Mouse (Mus musculus) liver, embryonic 11.5 days (tissue): ENCODE measurements around the gene Cyp2f2. TPM values are rescaled to one million over a fixed set of nuclear protein-coding genes. Genes with fewer than 3 reads are reported as not detected.
A peak's percentile ranks its signal among the peaks of the same experiment; 100 is the strongest.

Source experiments
- ATAC-seq: fragments of 200-750 bp; cut with Nextera tagmentation; replicated peaks from 2 replicates; pipeline ENCODE4 v1.8.0; 2017; ENCODE audit warnings: moderate number of reproducible peaks, mild to moderate bottlenecking, moderate TSS enrichment, moderate library complexity; ENCODE audit not compliant: low FRiP score
- DNase-seq: peaks from one replicate; pipeline ENCODE4 v3.0.0-alpha.2; 2017; ENCODE audit warnings: low spot score
- H3K27ac ChIP-seq: fragments of 300-500 bp; sonication (generic); 2 replicates; pipeline ENCODE4 v1.5.1; 2014; ENCODE audit warnings: mild to moderate bottlenecking, low read depth, low read length, control low read depth
- H3K27me3 ChIP-seq: fragments of 300-500 bp; sonication (generic); replicated peaks from 2 replicates; pipeline ENCODE4 v1.6.1; 2014; ENCODE audit warnings: low read length, mixed read lengths; ENCODE audit not compliant: control insufficient read depth, insufficient read depth
- H3K36me3 ChIP-seq: fragments of 300-500 bp; sonication (generic); 2 replicates; pipeline ENCODE4 v1.6.1; 2014; ENCODE audit warnings: mild to moderate bottlenecking, low read length, moderate library complexity, mixed read lengths; ENCODE audit not compliant: control insufficient read depth, insufficient read depth
- H3K4me1 ChIP-seq: fragments of 300-500 bp; sonication (generic); replicated peaks from 2 replicates; pipeline ENCODE4 v1.6.1; 2014; ENCODE audit warnings: low read length, mixed read lengths; ENCODE audit not compliant: control insufficient read depth, insufficient read depth
- H3K4me2 ChIP-seq: fragments of 300-500 bp; sonication (generic); 2 replicates; pipeline ENCODE4 v1.6.1; 2014; ENCODE audit warnings: mild to moderate bottlenecking, control low read depth, moderate library complexity
- H3K4me3 ChIP-seq: fragments of 300-500 bp; sonication (generic); 2 replicates; pipeline ENCODE4 v1.5.1; 2014; ENCODE audit warnings: low read depth, low read length, control low read depth
- H3K9ac ChIP-seq: fragments of 300-500 bp; sonication (generic); 2 replicates; pipeline ENCODE4 v1.6.1; 2014; ENCODE audit warnings: low read depth, low read length, control low read depth
- H3K9me3 ChIP-seq: fragments of 300-500 bp; sonication (generic); 2 replicates; pipeline ENCODE4 v1.6.1; 2016; ENCODE audit warnings: low read length, inconsistent platforms, mixed read lengths; ENCODE audit not compliant: control insufficient read depth
- WGBS: fragments of 180-500 bp; shearing (Covaris S2); extraction: QIAGEN DNeasy Blood & Tissue Kit; methylation state at CpG from one replicate; pipeline ENCODE4 v1.1.7; 2014; 5-methylcytosine and 5-hydroxymethylcytosine counted together
- polyA plus RNA-seq: library from polyadenylated mRNA; unstranded; fragments of >200 nt; fragmentation: Nextera tagmentation; extraction: Ambion mirVana; gene quantifications from 2 replicates; pipeline ENCODE4 v1.2.1, GENCODE M21; 2014

The Cyp2f2 gene
- polyA plus RNA-seq, 1 experiment from 2014 or later = not detected

DNA sequence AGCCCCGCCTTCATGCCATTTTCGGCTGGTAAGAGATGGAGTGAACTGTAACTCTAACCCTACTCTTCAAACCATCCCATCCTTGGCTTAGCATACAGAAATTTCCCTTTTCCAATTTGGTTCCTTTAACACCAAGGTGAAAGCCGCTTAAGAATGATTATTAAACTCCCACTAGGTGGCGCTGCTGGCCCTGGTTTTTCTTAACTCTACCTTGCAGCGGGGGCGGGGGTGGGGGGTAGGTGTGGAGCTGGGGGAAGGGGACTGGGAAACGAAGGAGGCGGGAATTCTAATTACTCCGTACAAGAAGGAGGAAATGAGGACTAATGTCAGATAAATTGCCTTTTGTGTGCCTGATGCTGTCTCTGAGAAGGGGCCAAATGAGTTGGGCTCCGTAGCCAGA lies 12.9 kb downstream of the Cyp2f2 start:
- WGBS = 15% methylated on average over 10 of the region's 10 CpGs
- H3K9me3 ChIP-seq = no peaks in the 10 kb centered on the region
- no peaks in the 10 kb centered on the region for H3K4me1 ChIP-seq
- DNase-seq = no peak
- no peak for ATAC-seq
- no peak overlapping the region for H3K27ac ChIP-seq
- no peak overlapping the region for H3K4me2 ChIP-seq
- no peak overlapping the region for H3K4me3 ChIP-seq
- no peaks in the 10 kb centered on the region for H3K36me3 ChIP-seq
- no peaks in the 10 kb centered on the region for H3K27me3 ChIP-seq
- no peak overlapping the region for H3K9ac ChIP-seq

GRCm38 (mm10) chr7:27133156-27133555 lies 13.4 kb downstream of the Cyp2f2 start:
- Histone ChIP-seq H3K27ac (no peak overlapping the region), H3K9me3 (no peaks in the 10 kb centered on the region), H3K36me3 (no peaks in the 10 kb centered on the region), H3K27me3 (no peaks in the 10 kb centered on the region), H3K4me3 (no peak overlapping the region), H3K4me2 (no peak overlapping the region), H3K4me1 (no peaks in the 10 kb centered on the region), H3K9ac (no peak overlapping the region)
- WGBS = 68% methylated on average over 12 of the region's 12 CpGs
- DNase-seq (no peak), ATAC-seq (0 out of 2 replicates have a peak, but pooled peaks have one; percentile 43)

DNA sequence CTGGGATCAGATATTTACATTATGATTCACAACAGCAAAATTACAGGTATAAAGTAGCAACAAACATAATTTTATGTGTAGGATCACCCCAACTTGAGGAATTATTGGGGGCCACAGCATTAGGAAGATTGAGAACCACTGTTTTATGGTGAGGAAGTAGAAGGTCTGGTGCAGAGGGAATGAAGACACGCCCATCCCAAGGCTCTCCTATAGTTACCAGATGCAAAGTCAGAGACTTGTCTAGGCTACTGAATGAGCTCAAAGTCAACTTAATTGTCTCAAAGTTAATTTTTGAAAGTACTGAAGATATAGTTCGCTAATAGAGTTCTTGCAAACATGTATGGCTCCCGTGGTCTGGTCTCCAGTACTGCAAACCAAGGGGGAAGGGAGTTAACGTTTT lies 14.0 kb downstream of the Cyp2f2 start:
- no peaks in the 10 kb centered on the region for H3K4me1 ChIP-seq
- no peaks in the 10 kb centered on the region for H3K27me3 ChIP-seq
- no peak overlapping the region for H3K9ac ChIP-seq
- H3K27ac ChIP-seq = no peak overlapping the region
- 71% methylated on average over 4 of the region's 4 CpGs for WGBS
- DNase-seq (no peak), ATAC-seq (no peak)
- H3K4me3 ChIP-seq = no peak overlapping the region
- no peaks in the 10 kb centered on the region for H3K36me3 ChIP-seq
- no peaks in the 10 kb centered on the region for H3K9me3 ChIP-seq
- H3K4me2 ChIP-seq = no peak overlapping the region

- Histone ChIP-seq H3K4me3 (no peak overlapping the region), H3K4me1 (no peaks in the 10 kb centered on the region), H3K9me3 (peaks cover 3% of the 10 kb centered on the region; the same call in 1 of the 2 replicates), H3K27me3 (no peaks in the 10 kb centered on the region), H3K36me3 (no peaks in the 10 kb centered on the region), H3K9ac (no peak overlapping the region), H3K27ac (no peak overlapping the region), H3K4me2 (no peak overlapping the region)
- no peak for ATAC-seq
- no peak for DNase-seq
- 52% methylated on average over 8 of the region's 8 CpGs for WGBS
Observed at GRCm38 (mm10) chr7:27136410-27136996, 16.8 kb downstream of the Cyp2f2 start.

DNA sequence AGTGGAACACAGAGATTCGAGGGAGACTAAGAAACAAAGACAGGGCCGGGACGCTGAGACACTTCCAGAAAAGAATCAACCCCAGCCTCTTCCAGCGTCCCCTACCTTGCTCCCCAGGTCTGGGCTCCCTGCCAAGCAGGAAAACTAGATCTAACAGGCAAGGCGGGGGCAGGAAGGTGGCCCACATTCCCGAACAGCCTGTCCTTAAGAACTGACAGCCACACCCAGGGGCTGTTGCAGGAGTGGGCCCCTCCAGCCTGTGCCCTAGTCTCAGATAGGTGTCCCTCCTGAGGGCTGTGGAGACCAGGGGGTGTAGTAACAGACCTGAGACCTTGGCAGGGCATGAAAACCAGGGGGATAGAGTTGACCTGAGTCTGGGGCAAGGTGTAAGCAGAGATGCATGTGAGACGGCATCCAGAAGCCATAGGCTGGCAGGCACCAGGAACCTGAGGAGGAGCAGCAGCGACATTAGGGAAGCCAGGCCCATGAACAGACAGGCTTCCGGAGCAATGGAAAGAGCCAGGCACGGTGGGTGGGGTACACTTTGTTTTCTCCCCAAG lies 33.6 kb downstream of the Cyp2f2 start, which contains the start of gene Cyp2t4:
Gene Cyp2t4 (plus strand): TSS at position 510 of the 560 bp plus-strand sequence.
- Histone ChIP-seq H3K4me2 (no peak within 1 kb of the TSS), H3K9ac (no peak within 1 kb of the TSS), H3K4me3 (no peak within 1 kb of the TSS), H3K9me3 (no peaks in the 10 kb centered on the region), H3K27ac (no peak within 1 kb of the TSS), H3K36me3 (peaks cover 10% of the 10 kb centered on the region; the same call in 1 of the 2 replicates), H3K27me3 (no peaks in the 10 kb centered on the region), H3K4me1 (no peaks in the 10 kb centered on the region)
- DNase-seq (no peak), ATAC-seq (no peak; the same call in 1 of the 2 replicates)
- 71% methylated on average over 10 of the region's 10 CpGs for WGBS

DNA sequence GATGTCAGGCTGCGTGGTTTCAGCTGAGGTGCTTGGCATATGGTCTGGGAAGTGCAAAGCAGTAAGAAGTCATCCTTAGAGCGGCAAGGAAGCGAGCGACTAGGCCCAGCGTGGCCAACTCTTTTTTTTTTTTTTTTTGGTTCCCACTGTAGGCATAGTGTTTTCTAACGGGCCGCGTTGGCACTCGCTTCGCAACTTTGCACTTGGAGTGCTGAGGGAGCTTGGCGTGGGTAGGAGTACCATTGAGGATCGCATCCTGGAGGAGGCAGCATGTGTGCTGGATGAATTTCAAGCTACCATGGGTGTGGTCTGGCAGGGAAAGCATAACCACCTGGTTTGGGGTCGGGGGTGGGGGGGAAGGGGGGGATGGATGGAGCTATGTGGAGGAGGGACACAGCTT lies 36.3 kb downstream of the Cyp2f2 start:
- no peak overlapping the region for H3K4me3 ChIP-seq
- no peak overlapping the region for H3K4me2 ChIP-seq
- 86% methylated on average over 13 of the region's 13 CpGs for WGBS
- peaks cover 17% of the 10 kb centered on the region for H3K36me3 ChIP-seq
- no peaks in the 10 kb centered on the region for H3K27me3 ChIP-seq
- DNase-seq (no peak), ATAC-seq (no peak)
- 0 out of 2 replicates have a peak, but pooled peaks cover 2% of the 10 kb centered on the region for H3K4me1 ChIP-seq
- H3K27ac ChIP-seq = no peak overlapping the region
- H3K9ac ChIP-seq = no peak overlapping the region
- no peaks in the 10 kb centered on the region for H3K9me3 ChIP-seq

DNA sequence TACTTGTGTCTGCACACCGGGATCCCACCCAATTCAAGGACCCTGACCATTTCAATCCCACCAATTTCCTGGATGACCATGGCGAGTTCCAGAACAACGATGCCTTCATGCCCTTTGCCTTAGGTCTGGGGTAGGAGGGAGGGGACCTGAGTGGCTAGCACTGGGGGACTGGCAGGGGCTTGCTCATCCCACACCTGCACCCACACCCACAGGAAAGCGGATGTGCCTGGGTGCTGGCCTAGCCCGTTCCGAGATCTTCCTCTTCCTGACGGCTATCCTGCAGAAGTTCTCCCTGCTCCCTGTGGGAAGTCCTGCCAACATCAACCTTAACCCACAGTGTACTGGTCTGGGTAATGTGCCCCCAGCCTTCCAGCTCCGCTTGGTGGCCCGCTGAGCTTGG lies 38.5 kb downstream of the Cyp2f2 start:
- ATAC-seq (no peak), DNase-seq (no peak)
- Histone ChIP-seq H3K4me2 (no peak overlapping the region), H3K9ac (no peak overlapping the region), H3K27ac (no peak overlapping the region), H3K4me1 (peaks cover 5% of the 10 kb centered on the region; the same call in 1 of the 2 replicates), H3K4me3 (no peak overlapping the region), H3K27me3 (no peaks in the 10 kb centered on the region), H3K9me3 (no peaks in the 10 kb centered on the region), H3K36me3 (peaks cover 17% of the 10 kb centered on the region)
- 94% methylated on average over 9 of the region's 9 CpGs for WGBS

GRCm38 (mm10) chr7:27159256-27159655 lies 39.5 kb downstream of the Cyp2f2 start:
- no peak overlapping the region for H3K27ac ChIP-seq
- H3K36me3 ChIP-seq = peaks cover 17% of the 10 kb centered on the region
- no peaks in the 10 kb centered on the region for H3K27me3 ChIP-seq
- peaks cover 13% of the 10 kb centered on the region for H3K4me1 ChIP-seq
- no peak overlapping the region for H3K9ac ChIP-seq
- H3K9me3 ChIP-seq = no peaks in the 10 kb centered on the region
- DNase-seq = no peak
- no peak for ATAC-seq
- H3K4me3 ChIP-seq = no peak overlapping the region
- 91% methylated on average over 6 of the region's 6 CpGs for WGBS
- no peak overlapping the region for H3K4me2 ChIP-seq

DNA sequence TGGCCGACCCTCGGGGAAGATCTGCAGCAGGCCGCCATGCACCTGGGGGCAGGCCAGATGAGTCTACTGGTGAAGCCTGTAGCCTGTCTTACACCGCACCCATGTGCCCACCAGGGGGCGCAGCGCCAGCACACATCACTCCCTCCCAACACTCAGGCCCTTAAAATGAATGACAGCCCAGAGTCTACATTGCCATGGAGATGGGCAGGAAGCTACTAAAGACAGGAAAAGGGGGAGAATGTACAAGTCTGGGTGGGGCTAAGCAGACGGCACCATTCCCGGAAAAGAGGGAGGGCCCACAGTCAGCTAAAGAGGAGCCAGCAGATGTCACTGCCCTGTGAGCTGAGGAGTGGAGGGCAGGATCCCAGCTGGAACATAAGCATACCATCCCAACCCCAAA lies 40.2 kb downstream of the Cyp2f2 start:
- no peak overlapping the region for H3K4me3 ChIP-seq
- 14% methylated on average over 8 of the region's 8 CpGs for WGBS
- H3K9me3 ChIP-seq = no peaks in the 10 kb centered on the region
- no peak overlapping the region for H3K27ac ChIP-seq
- DNase-seq (peak; percentile 80), ATAC-seq (peak; percentile 87)
- no peaks in the 10 kb centered on the region for H3K27me3 ChIP-seq
- H3K9ac ChIP-seq = no peak overlapping the region
- H3K4me1 ChIP-seq = peaks cover 17% of the 10 kb centered on the region
- H3K4me2 ChIP-seq = no peak overlapping the region
- peaks cover 22% of the 10 kb centered on the region for H3K36me3 ChIP-seq
